Mouse (Mus musculus) right cerebral cortex, postnatal 36 days (tissue): ENCODE results near the gene Slc38a1.
"Not testable (repeated sequence)": the region's sequence is repeated elsewhere in the genome, so short reads cannot be mapped to it uniquely, and the experiment has no call there.

ENCODE experiments used
- DNase-seq, 2 experiments: peaks; one replicate each; pipeline ENCODE4 v3.0.0; 2022; ENCODE audit warnings: low spot score in 2 of 2, mixed read lengths in 1 of 2

Slc38a1 gene

GRCm38 (mm10) chr15:96658275-96658602, 15.5 kb upstream of the Slc38a1 start:
- DNase-seq, result no peak

- DNase-seq, result no peak
Measured at GRCm38 (mm10) chr15:96657576-96658274, 15.0 kb upstream of the Slc38a1 start.

- no peak for DNase-seq
Measured at GRCm38 (mm10) chr15:96655514-96655913, 12.8 kb upstream of the Slc38a1 start.

- DNase-seq, result no peak
Measured at GRCm38 (mm10) chr15:96654714-96655113, 12.0 kb upstream of the Slc38a1 start.

GRCm38 (mm10) chr15:96653011-96653410, 10.3 kb upstream of the Slc38a1 start:
- DNase-seq, result no peak

- DNase-seq, result no peak
Measured at GRCm38 (mm10) chr15:96652531-96652930, 9.8 kb upstream of the Slc38a1 start.

- no peak for DNase-seq
Measured at GRCm38 (mm10) chr15:96647376-96647775, 4.7 kb upstream of the Slc38a1 start.

- no peak for DNase-seq
Measured at GRCm38 (mm10) chr15:96641821-96642435, 785 bp downstream of the Slc38a1 start.

GRCm38 (mm10) chr15:96641111-96641820, 1.4 kb downstream of the Slc38a1 start:
- DNase-seq, result peak; percentile 43 to 62

- DNase-seq, result peak; percentile 10 to 31
Measured at GRCm38 (mm10) chr15:96640291-96640985, 2.3 kb downstream of the Slc38a1 start.

- DNase-seq, result no peak
Measured at GRCm38 (mm10) chr15:96639630-96640029, 3.1 kb downstream of the Slc38a1 start.

- DNase-seq, result no peak
Measured at GRCm38 (mm10) chr15:96638656-96639055, 4.1 kb downstream of the Slc38a1 start.

- DNase-seq, result no peak
Measured at GRCm38 (mm10) chr15:96638173-96638572, 4.5 kb downstream of the Slc38a1 start.

- no peak for DNase-seq
Measured at GRCm38 (mm10) chr15:96634670-96635405, 7.9 kb downstream of the Slc38a1 start.

- DNase-seq, result no peak
Measured at GRCm38 (mm10) chr15:96632201-96632600, 10.5 kb downstream of the Slc38a1 start.

GRCm38 (mm10) chr15:96631107-96631718, 11.5 kb downstream of the Slc38a1 start:
- DNase-seq, result no peak

GRCm38 (mm10) chr15:96628256-96628655, 14.5 kb downstream of the Slc38a1 start:
- DNase-seq, result no peak

- no peak for DNase-seq
Measured at GRCm38 (mm10) chr15:96626871-96627270, 15.8 kb downstream of the Slc38a1 start.

- DNase-seq, result not testable (repeated sequence)
Measured at GRCm38 (mm10) chr15:96625012-96625411, 17.7 kb downstream of the Slc38a1 start.

- DNase-seq, result no peak
Measured at GRCm38 (mm10) chr15:96622376-96622775, 20.3 kb downstream of the Slc38a1 start.

- no peak for DNase-seq
Measured at GRCm38 (mm10) chr15:96621686-96622085, 21.0 kb downstream of the Slc38a1 start.
